Mouse (Mus musculus) C2C12 (cell line): ENCODE measurements around the gene Tgm2. TPM values are rescaled to one million over a fixed set of nuclear protein-coding genes. Genes with fewer than 3 reads are reported as not detected.

Experiments used
- H3K27me3 ChIP-seq: one replicate; pipeline ENCODE4 v1.6.1; 2011; ENCODE audit not compliant: control insufficient read depth, insufficient read depth, insufficient read length
- H3K36me3 ChIP-seq: one replicate; pipeline ENCODE4 v1.6.1; 2011; ENCODE audit not compliant: control insufficient read depth, insufficient read depth
- H3K4me3 ChIP-seq: one replicate; pipeline ENCODE4 v1.5.1; 2011; ENCODE audit warnings: mild to moderate bottlenecking, control low read depth; ENCODE audit not compliant: poor library complexity, insufficient read depth, severe bottlenecking
- H3K79me2 ChIP-seq: one replicate; pipeline ENCODE4 v1.6.1; 2011; ENCODE audit not compliant: control insufficient read depth, insufficient read depth
- H3K79me3 ChIP-seq: one replicate; pipeline ENCODE4 v1.6.1; 2011; ENCODE audit warnings: low read depth, control low read depth
- H3ac ChIP-seq: one replicate; pipeline ENCODE3; 2011; ENCODE audit warnings: low read depth; ENCODE audit not compliant: control insufficient read depth, insufficient read length
- CEBPB ChIP-seq: IDR thresholded peaks from one replicate; pipeline ENCODE4 v1.6.1; 2011; ENCODE audit warnings: low read depth, mild to moderate bottlenecking, control low read depth, moderate library complexity
- CTCF ChIP-seq: IDR thresholded peaks from one replicate; pipeline ENCODE4 v1.5.1; 2011; ENCODE audit not compliant: control insufficient read depth, insufficient read depth, insufficient read length
- FOSL1 ChIP-seq: IDR thresholded peaks from one replicate; pipeline ENCODE4 v1.8.0; 2011; ENCODE audit warnings: mild to moderate bottlenecking, low read length; ENCODE audit not compliant: poor library complexity, insufficient read depth, severe bottlenecking
- MAX ChIP-seq: IDR thresholded peaks from one replicate; pipeline ENCODE4 v1.6.1; 2011; ENCODE audit warnings: mild to moderate bottlenecking, control low read depth
- MYOD1 ChIP-seq: IDR thresholded peaks from one replicate; pipeline ENCODE4 v1.6.1; 2011; ENCODE audit warnings: low read depth; ENCODE audit not compliant: control insufficient read depth, insufficient read length
- MYOG ChIP-seq: IDR thresholded peaks from one replicate; pipeline ENCODE4 v1.6.1; 2011; ENCODE audit not compliant: control insufficient read depth, insufficient read length; ENCODE audit errors: extremely low read depth
- USF1 ChIP-seq: IDR thresholded peaks from one replicate; pipeline ENCODE4 v1.6.1; 2011; ENCODE audit warnings: low read depth, mild to moderate bottlenecking, control low read depth, moderate library complexity
- polyA plus RNA-seq: library from polyadenylated mRNA; unstranded; fragments of >200 nt; fragmentation: generic; extraction: Trizol; gene quantifications from one replicate; pipeline ENCODE4 v1.2.1, GENCODE M21; 2012; ENCODE audit warnings: missing spikeins

The Tgm2 gene
- polyA plus RNA-seq, 1 experiment, result 1.1 TPM

DNA sequence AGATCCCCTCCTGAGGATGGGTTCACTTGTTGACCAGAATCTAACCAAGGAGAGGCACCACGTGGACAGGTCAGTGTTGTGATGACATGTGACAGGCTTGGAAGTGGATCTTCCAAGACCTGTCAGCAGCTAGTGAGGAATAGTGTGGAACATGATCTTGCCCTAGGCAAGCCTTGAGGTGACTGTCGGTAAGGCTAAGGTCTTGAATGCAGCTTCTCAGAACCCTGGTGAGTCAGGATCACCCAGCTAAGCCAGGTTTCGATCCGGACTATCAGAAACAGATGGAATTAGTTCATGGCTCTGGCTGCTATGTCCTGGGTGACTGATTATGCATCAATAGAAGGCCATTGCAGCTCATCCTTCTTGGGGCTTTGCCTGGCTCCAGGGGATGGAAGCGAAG lies 47.5 kb downstream of the Tgm2 start:
- H3K36me3 ChIP-seq, result no peaks in the 10 kb centered on the region
- no peak overlapping the region for H3ac ChIP-seq
- no peak for TF ChIP-seq CEBPB
- TF ChIP-seq MYOD1, result no peak
- TF ChIP-seq MYOG, result no peak
- TF ChIP-seq USF1, result no peak
- no peak for TF ChIP-seq FOSL1
- TF ChIP-seq MAX, result no peak
- no peak for TF ChIP-seq CTCF
- no peaks in the 10 kb centered on the region for H3K79me2 ChIP-seq
- no peak overlapping the region for H3K4me3 ChIP-seq
- no peaks in the 10 kb centered on the region for H3K27me3 ChIP-seq
- no peaks in the 10 kb centered on the region for H3K79me3 ChIP-seq

DNA sequence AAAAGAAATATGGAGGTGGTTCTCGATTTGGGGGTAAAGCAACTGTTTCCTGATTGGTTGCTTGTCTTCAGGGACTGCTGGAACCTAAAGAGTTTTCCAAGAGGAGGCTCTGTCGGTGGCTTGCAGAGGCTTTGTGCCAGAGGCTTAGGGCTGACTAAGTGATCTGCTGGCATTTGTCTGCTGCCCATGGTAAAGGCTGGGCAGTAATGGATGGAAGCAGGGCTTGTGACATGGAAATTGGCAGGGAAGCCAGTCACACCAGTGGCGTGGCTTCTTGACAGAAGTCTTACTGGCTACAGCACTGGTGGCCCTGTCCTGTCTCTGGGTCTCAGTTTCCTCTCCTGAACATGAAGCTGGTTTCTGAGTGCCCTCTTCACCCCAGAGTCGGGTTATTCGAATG lies 49.2 kb downstream of the Tgm2 start:
- Histone ChIP-seq H3ac (no peak overlapping the region), H3K79me2 (no peaks in the 10 kb centered on the region), H3K27me3 (no peaks in the 10 kb centered on the region), H3K4me3 (no peak overlapping the region), H3K79me3 (no peaks in the 10 kb centered on the region), H3K36me3 (no peaks in the 10 kb centered on the region)
- no peak for TF ChIP-seq CEBPB
- no peak for TF ChIP-seq MYOG
- TF ChIP-seq MAX, result no peak
- no peak for TF ChIP-seq MYOD1
- no peak for TF ChIP-seq USF1
- no peak for TF ChIP-seq FOSL1
- no peak for TF ChIP-seq CTCF

DNA sequence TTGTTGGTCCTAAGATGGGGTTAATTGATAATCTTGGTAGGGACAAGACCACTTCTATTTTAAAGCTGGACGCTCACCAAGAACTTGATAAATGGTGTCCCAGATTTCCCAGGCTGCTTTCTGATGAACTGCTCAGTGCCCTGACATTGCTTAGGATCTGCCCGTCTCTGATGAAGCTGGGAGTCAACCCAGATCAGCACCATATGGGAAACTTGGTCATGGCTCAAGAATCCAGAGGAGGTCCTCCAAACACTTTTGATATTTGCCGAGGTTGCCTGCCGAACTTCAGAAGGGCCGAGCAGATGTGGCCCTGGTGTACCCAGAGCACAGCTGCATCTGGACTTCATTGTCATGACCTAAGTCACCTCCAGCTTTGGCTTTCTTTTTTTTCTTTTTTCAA lies 51.4 kb downstream of the Tgm2 start:
- Histone ChIP-seq H3K79me2 (no peaks in the 10 kb centered on the region), H3K4me3 (no peak overlapping the region), H3K36me3 (no peaks in the 10 kb centered on the region), H3K79me3 (no peaks in the 10 kb centered on the region), H3ac (no peak overlapping the region), H3K27me3 (no peaks in the 10 kb centered on the region)
- no peak for TF ChIP-seq CEBPB
- TF ChIP-seq FOSL1, result no peak
- no peak for TF ChIP-seq USF1
- no peak for TF ChIP-seq CTCF
- no peak for TF ChIP-seq MYOG
- no peak for TF ChIP-seq MAX
- no peak for TF ChIP-seq MYOD1

DNA sequence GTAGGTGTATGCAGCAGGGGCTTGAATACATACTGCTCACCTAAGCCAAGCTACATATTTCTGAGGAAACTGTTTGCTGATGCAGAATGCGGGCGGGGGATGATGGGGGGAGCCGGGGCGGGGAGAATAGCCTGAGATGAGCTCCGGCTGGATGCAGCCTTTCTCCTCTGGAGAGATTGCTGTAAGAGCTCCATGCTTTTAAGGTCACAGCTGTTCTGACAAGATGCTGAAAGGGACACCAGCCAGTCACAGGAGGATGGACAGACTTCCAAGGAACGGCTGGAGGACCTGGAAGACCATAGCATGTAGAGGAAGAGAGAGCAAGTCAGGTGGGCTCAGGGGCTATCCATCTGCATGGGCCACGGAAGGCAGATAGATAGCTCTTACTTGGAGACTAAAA lies 51.9 kb downstream of the Tgm2 start:
- Histone ChIP-seq H3K79me3 (no peaks in the 10 kb centered on the region), H3K36me3 (no peaks in the 10 kb centered on the region), H3K27me3 (no peaks in the 10 kb centered on the region), H3K79me2 (no peaks in the 10 kb centered on the region), H3K4me3 (no peak overlapping the region), H3ac (no peak overlapping the region)
- TF ChIP-seq USF1, result no peak
- no peak for TF ChIP-seq MYOD1
- TF ChIP-seq CEBPB, result no peak
- TF ChIP-seq MYOG, result no peak
- TF ChIP-seq FOSL1, result no peak

DNA sequence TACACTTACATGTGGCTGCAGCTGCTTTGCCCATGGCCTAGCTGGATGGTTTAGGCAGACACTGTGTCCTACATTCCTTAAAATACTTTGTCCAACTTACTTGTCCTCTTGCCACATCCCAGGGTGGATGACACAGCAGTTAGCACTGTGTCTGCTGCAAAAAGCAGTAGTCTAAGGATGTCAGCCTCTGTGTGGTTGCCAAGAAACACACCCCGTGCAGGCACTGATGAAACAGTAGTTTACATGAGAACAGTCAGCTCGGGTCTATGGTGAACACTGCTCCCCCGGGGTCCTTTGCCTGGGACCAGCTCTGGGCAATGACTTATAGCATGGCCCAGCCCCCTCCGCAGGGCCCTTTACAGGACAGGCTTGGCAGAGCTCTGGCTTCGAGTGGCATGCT lies 52.9 kb downstream of the Tgm2 start:
- no peaks in the 10 kb centered on the region for H3K36me3 ChIP-seq
- no peaks in the 10 kb centered on the region for H3K79me3 ChIP-seq
- no peaks in the 10 kb centered on the region for H3K79me2 ChIP-seq
- H3K27me3 ChIP-seq, result no peaks in the 10 kb centered on the region
- H3ac ChIP-seq, result no peak overlapping the region
- no peak overlapping the region for H3K4me3 ChIP-seq
- TF ChIP-seq MYOD1 (no peak), MAX (no peak), USF1 (no peak), FOSL1 (no peak), MYOG (no peak), CTCF (no peak), CEBPB (no peak)

DNA sequence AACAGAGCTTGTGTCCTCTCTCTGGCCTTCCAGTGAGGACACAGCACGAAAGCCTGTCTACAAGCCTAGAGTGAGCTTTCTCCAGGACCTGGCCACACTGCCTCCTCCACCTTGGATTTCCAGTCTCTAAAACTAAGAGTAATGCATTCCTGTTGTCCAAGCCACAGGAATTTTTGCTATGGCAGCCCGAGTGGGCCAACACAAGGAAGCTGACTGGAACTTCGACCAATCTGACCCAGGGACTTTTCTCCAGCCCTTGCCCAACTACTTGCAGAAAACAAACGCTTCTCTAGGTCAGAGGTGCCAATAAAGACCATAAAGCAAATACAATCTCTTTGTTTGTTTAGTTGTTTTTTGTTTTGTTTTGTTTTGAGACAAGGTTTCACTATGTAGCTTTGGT lies 56.1 kb downstream of the Tgm2 start:
- Histone ChIP-seq H3K79me3 (no peaks in the 10 kb centered on the region), H3K27me3 (no peaks in the 10 kb centered on the region)
- TF ChIP-seq USF1 (no peak), FOSL1 (no peak), MYOD1 (no peak)

More for the DNA sequence above, 56.1 kb downstream of the Tgm2 start:
- Histone ChIP-seq H3ac (no peak overlapping the region), H3K4me3 (no peak overlapping the region), H3K79me2 (no peaks in the 10 kb centered on the region), H3K36me3 (no peaks in the 10 kb centered on the region)
